Mouse (Mus musculus): ENCODE results near the gene Yy1. TPM values are rescaled to one million over a fixed set of nuclear protein-coding genes. Genes with fewer than 3 reads are reported as not detected.

Gene Yy1
- polyA plus RNA-seq, 1 experiment from 2014 or later: 19.0 TPM

GRCm38 (mm10) chr12:108792152-108792545 lies 624 bp upstream of the Yy1 start:
- Histone ChIP-seq H3K4me3 (peak overlapping the region; percentile 92), H3K4me1 (peaks cover 18% of the 10 kb centered on the region), H3K36me3 (peaks cover 17% of the 10 kb centered on the region), H3K9me3 (replicated peaks) (no peaks in the 10 kb centered on the region), H3K27me3 (ENCODE audit: low read depth, poor library complexity, severe bottlenecking) (no peaks in the 10 kb centered on the region), H3K27ac (peak overlapping the region; percentile 97)
- WGBS: under 1% methylated on average over 52 of the region's 52 CpGs
- DNase-seq (ENCODE audit: low spot score): peak; percentile 84

- under 1% methylated on average over 51 of the region's 71 CpGs for WGBS
- peaks cover 11% of the 10 kb centered on the region for H3K36me3 ChIP-seq
- peak overlapping the region; percentile 92 for H3K4me3 ChIP-seq
- H3K9me3 ChIP-seq (replicated peaks): no peaks in the 10 kb centered on the region
- no peaks in the 10 kb centered on the region for H3K27me3 ChIP-seq (ENCODE audit: low read depth, poor library complexity, severe bottlenecking)
- peak overlapping the region; percentile 97 for H3K27ac ChIP-seq
- peak; percentile 53 for DNase-seq (ENCODE audit: low spot score)
- H3K4me1 ChIP-seq: peaks cover 18% of the 10 kb centered on the region
These were observed 724 bp downstream of the Yy1 start for GRCm38 (mm10) chr12:108793453-108793941.

- H3K9me3 ChIP-seq (replicated peaks): no peaks in the 10 kb centered on the region
- peak overlapping the region; percentile 92 for H3K4me3 ChIP-seq
- peak; percentile 89 for DNase-seq (ENCODE audit: low spot score)
- H3K36me3 ChIP-seq: peaks cover 13% of the 10 kb centered on the region
- WGBS: under 1% methylated on average over 92 of the region's 94 CpGs
- no peaks in the 10 kb centered on the region for H3K27me3 ChIP-seq (ENCODE audit: low read depth, poor library complexity, severe bottlenecking)
- H3K27ac ChIP-seq: peak overlapping the region; percentile 97
- peaks cover 18% of the 10 kb centered on the region for H3K4me1 ChIP-seq
These were observed 1.4 kb downstream of the Yy1 start for GRCm38 (mm10) chr12:108794078-108794711.

GRCm38 (mm10) chr12:108794979-108795537 lies 2.3 kb downstream of the Yy1 start:
- Histone ChIP-seq H3K36me3 (peaks cover 19% of the 10 kb centered on the region), H3K9me3 (replicated peaks) (no peaks in the 10 kb centered on the region), H3K4me3 (peak overlapping the region; percentile 92), H3K27ac (peak overlapping the region; percentile 97), H3K27me3 (ENCODE audit: low read depth, poor library complexity, severe bottlenecking) (no peaks in the 10 kb centered on the region), H3K4me1 (peaks cover 18% of the 10 kb centered on the region)
- 38% methylated on average over 9 of the region's 9 CpGs for WGBS
- DNase-seq (ENCODE audit: low spot score): no peak

- 0 out of 2 replicates have a peak, but pooled peaks cover 3% of the 10 kb centered on the region for H3K4me1 ChIP-seq
- no peaks in the 10 kb centered on the region for H3K9me3 ChIP-seq (replicated peaks)
- H3K27me3 ChIP-seq (ENCODE audit: low read depth, poor library complexity, severe bottlenecking): no peaks in the 10 kb centered on the region
- no peak overlapping the region for H3K4me3 ChIP-seq
- no peak overlapping the region for H3K27ac ChIP-seq
- DNase-seq (ENCODE audit: low spot score): no peak
- H3K36me3 ChIP-seq: peaks cover 33% of the 10 kb centered on the region
- WGBS: 88% methylated on average over 2 of the region's 2 CpGs
These were observed 8.8 kb downstream of the Yy1 start for GRCm38 (mm10) chr12:108801613-108802012.

- WGBS: 94% methylated on average over 2 of the region's 2 CpGs
- no peak for DNase-seq (ENCODE audit: low spot score)
- no peaks in the 10 kb centered on the region for H3K9me3 ChIP-seq (replicated peaks)
- H3K4me1 ChIP-seq: 0 out of 2 replicates have a peak, but pooled peaks cover 3% of the 10 kb centered on the region
- H3K4me3 ChIP-seq: no peak overlapping the region
- H3K36me3 ChIP-seq: peaks cover 50% of the 10 kb centered on the region
- H3K27ac ChIP-seq: no peak overlapping the region
- no peaks in the 10 kb centered on the region for H3K27me3 ChIP-seq (ENCODE audit: low read depth, poor library complexity, severe bottlenecking)
These were observed 11.6 kb downstream of the Yy1 start for GRCm38 (mm10) chr12:108804388-108804787.

GRCm38 (mm10) chr12:108808465-108808864 lies 15.7 kb downstream of the Yy1 start:
- 87% methylated on average over 2 of the region's 2 CpGs for WGBS
- Histone ChIP-seq H3K27ac (no peak overlapping the region), H3K4me1 (no peaks in the 10 kb centered on the region), H3K27me3 (ENCODE audit: low read depth, poor library complexity, severe bottlenecking) (no peaks in the 10 kb centered on the region), H3K9me3 (replicated peaks) (no peaks in the 10 kb centered on the region), H3K36me3 (peaks cover 60% of the 10 kb centered on the region), H3K4me3 (no peak overlapping the region)
- DNase-seq (ENCODE audit: low spot score): no peak

GRCm38 (mm10) chr12:108809771-108810170 lies 17.0 kb downstream of the Yy1 start:
- H3K9me3 ChIP-seq (replicated peaks): no peaks in the 10 kb centered on the region
- no peak for DNase-seq (ENCODE audit: low spot score)
- no peaks in the 10 kb centered on the region for H3K27me3 ChIP-seq (ENCODE audit: low read depth, poor library complexity, severe bottlenecking)
- no peak overlapping the region for H3K27ac ChIP-seq
- peaks cover 72% of the 10 kb centered on the region for H3K36me3 ChIP-seq
- 83% methylated on average over 1 of the region's 1 CpGs for WGBS
- H3K4me1 ChIP-seq: no peaks in the 10 kb centered on the region
- no peak overlapping the region for H3K4me3 ChIP-seq

GRCm38 (mm10) chr12:108810309-108810708 lies 17.5 kb downstream of the Yy1 start:
- H3K27ac ChIP-seq: no peak overlapping the region
- no peak for DNase-seq (ENCODE audit: low spot score)
- H3K4me3 ChIP-seq: no peak overlapping the region
- H3K36me3 ChIP-seq: peaks cover 78% of the 10 kb centered on the region
- no peaks in the 10 kb centered on the region for H3K27me3 ChIP-seq (ENCODE audit: low read depth, poor library complexity, severe bottlenecking)
- no peaks in the 10 kb centered on the region for H3K9me3 ChIP-seq (replicated peaks)
- WGBS: 90% methylated on average over 7 of the region's 7 CpGs
- H3K4me1 ChIP-seq: no peaks in the 10 kb centered on the region

- Histone ChIP-seq H3K4me1 (no peaks in the 10 kb centered on the region), H3K4me3 (no peak overlapping the region), H3K27me3 (ENCODE audit: low read depth, poor library complexity, severe bottlenecking) (no peaks in the 10 kb centered on the region), H3K36me3 (peaks cover 82% of the 10 kb centered on the region), H3K27ac (no peak overlapping the region), H3K9me3 (replicated peaks) (no peaks in the 10 kb centered on the region)
- no peak for DNase-seq (ENCODE audit: low spot score)
- WGBS: 75% methylated on average over 2 of the region's 2 CpGs
These were observed 18.4 kb downstream of the Yy1 start for GRCm38 (mm10) chr12:108811133-108811532.

- no peaks in the 10 kb centered on the region for H3K27me3 ChIP-seq (ENCODE audit: low read depth, poor library complexity, severe bottlenecking)
- DNase-seq (ENCODE audit: low spot score): no peak
- H3K9me3 ChIP-seq (replicated peaks): no peaks in the 10 kb centered on the region
- no peak overlapping the region for H3K27ac ChIP-seq
- H3K4me3 ChIP-seq: no peak overlapping the region
- WGBS: 93% methylated on average over 6 of the region's 6 CpGs
- peaks cover 84% of the 10 kb centered on the region for H3K36me3 ChIP-seq
- H3K4me1 ChIP-seq: no peaks in the 10 kb centered on the region
These were observed 19.7 kb downstream of the Yy1 start for GRCm38 (mm10) chr12:108812463-108812862.

GRCm38 (mm10) chr12:108814470-108814869 lies 21.7 kb downstream of the Yy1 start:
- DNase-seq (ENCODE audit: low spot score): no peak
- H3K36me3 ChIP-seq: peaks cover 83% of the 10 kb centered on the region
- H3K9me3 ChIP-seq (replicated peaks): no peaks in the 10 kb centered on the region
- H3K27me3 ChIP-seq (ENCODE audit: low read depth, poor library complexity, severe bottlenecking): no peaks in the 10 kb centered on the region
- no peak overlapping the region for H3K4me3 ChIP-seq
- WGBS: 95% methylated on average over 6 of the region's 6 CpGs
- no peak overlapping the region for H3K27ac ChIP-seq
- no peaks in the 10 kb centered on the region for H3K4me1 ChIP-seq

- WGBS: 92% methylated on average over 11 of the region's 11 CpGs
- Histone ChIP-seq H3K4me3 (no peak overlapping the region), H3K36me3 (peaks cover 75% of the 10 kb centered on the region)
These were observed 23.8 kb downstream of the Yy1 start for GRCm38 (mm10) chr12:108816569-108816968.

More at GRCm38 (mm10) chr12:108816569-108816968, 23.8 kb downstream of the Yy1 start:
- no peaks in the 10 kb centered on the region for H3K27me3 ChIP-seq (ENCODE audit: low read depth, poor library complexity, severe bottlenecking)
- no peaks in the 10 kb centered on the region for H3K4me1 ChIP-seq
- no peak overlapping the region for H3K27ac ChIP-seq
- DNase-seq (ENCODE audit: low spot score): no peak
- H3K9me3 ChIP-seq (replicated peaks): no peaks in the 10 kb centered on the region

Data from limb, embryonic 10.5 days (tissue).